Mouse (Mus musculus): ENCODE data around the gene Eif5.
"Not testable (repeated sequence)": the region's sequence is repeated elsewhere in the genome, so short reads cannot be mapped to it uniquely, and the experiment has no call there.

Gene Eif5

DNA sequence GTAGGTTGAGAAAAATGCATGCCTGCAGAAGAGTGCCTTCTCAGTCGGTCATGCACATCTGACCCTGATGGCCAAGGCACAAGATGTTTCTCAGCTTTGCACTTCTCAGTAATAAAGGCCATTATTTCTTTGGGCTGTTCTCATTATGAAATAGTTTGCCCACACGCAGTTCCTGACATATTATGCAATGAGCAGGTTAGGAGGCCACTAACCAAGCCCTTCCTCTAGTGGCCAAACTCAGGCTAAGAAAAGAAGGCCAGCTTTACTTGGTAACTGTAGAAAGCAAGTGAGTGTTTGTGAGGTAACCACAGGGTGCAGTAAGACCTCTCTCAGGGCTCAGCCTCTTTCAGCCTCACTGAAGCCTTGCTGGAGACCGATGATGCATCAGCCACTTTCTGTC is 12.9 kb upstream of the Eif5 start:
- DNase-seq (ENCODE audit: low read depth): no peak

DNA sequence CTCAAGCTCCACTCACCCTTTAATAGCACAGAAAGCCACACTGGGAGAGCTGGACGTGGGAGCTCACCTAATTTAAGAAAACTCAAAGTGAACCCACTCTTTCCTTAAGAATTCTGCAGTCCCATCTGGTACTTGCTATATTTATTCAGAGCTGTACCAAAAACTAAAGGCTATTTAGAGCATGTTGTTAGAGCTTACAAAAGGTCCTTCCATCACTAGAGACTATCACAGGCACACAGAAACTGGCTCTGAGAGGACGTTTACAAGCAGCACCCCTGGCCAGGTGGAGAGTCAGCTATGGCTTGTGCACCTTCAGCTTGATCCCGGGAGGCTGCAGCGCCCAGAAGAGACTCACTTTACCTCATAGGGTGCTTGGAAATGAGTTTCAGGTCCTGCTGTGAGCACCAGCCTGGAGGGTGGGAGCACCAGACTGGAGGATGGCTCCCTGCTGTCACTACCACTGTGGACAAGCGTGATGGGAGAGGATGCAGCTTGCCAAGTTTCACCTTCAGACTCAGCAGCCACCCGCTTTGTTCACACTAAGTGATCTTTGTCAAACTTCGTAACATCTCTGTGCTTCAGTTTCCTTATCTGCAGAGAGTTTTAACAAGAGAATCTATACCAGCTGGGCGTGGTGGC is 10.1 kb upstream of the Eif5 start:
- no peak for DNase-seq (ENCODE audit: low read depth)

DNA sequence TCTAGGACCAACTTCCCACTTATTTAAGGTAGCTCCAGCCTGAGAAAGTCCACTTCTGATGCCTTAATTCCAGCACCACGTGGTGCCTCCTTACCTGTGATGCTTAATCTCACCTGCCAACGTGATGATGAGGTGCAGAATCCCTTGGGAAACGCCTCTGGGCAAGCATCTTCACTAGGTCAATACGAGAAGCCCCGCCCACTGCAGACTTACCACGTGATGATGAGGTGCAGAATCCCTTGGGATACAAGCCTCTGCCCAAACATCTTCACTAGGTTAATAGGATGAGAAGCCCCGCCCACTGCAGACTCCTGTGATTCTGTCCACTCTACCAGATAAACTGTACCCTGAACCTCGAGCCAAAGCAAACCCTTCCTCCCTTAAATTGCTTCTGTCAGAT is 8.6 kb upstream of the Eif5 start:
- DNase-seq (ENCODE audit: low read depth): no peak

DNA sequence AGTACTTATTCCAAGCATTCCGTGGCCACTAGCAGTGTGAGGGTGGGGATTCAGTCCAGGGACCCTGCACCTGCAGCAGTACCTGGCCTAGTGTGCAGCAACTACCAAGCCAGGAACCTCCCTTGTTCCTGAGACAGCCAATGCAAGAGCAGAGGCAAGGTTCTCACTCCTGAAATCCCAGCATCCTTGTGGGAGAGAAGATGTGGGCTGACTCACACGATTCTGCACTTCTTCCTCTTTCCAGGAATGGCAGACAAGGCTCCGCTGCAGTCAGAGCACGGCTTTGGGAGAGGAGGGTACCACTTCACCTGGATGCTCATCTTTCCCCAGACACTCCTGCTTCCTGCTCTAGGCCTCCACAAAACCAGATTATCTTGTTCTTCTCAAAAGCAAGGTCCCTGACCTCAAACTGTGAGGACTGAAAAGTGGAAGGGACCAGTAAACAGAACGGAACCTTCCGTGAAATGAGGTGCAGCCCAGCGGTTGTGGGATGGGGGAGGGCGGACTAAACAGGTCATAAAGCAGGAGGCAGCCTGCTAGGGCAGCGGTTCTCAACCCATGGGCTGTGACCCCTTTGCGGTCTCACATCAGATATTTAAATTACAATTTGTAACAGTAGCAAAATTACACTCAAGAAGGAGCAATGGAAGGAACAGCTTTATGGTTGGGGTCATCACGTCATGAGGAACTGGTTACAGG is 4.6 kb upstream of the Eif5 start:
- DNase-seq (ENCODE audit: low read depth): no peak

DNA sequence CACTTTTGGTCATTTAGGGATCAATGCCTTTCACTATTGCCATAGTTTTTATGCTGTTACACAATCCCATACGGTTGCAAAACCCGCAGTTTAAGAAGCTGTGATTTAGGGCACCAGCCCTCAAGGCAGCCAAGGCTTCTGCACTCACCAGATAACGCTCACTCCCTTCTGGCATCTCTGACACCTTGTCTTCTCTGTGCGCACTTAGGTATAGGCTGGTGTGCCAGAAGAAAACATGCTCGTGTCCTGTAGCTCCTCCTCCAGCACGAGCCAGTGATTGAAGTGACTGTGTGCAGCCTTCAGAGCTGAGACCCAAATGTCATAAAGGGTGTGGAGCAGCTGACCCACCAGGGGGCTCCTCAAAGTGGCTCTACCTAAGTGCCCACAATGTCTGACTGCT is 2.5 kb upstream of the Eif5 start:
- DNase-seq (ENCODE audit: low read depth): no peak

DNA sequence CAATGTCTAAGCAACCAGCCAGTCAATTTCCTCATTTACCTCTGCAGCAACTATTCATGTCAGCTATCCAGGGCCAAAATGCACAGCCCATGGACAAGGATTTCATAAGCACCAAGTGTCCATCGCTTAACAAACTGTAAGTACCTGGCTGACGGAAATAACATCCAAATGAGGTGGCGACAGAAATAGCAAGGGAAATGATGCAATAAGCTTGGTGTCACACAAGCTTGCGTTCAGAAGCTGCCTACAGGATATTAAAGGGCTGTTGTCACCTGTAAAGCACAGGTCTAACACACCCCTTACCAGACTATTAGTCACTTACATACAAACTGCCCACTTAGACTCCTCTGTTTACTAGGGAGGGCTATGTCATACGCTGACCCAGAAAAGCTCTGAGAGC is 2.1 kb upstream of the Eif5 start:
- DNase-seq (ENCODE audit: low read depth): no peak

DNA sequence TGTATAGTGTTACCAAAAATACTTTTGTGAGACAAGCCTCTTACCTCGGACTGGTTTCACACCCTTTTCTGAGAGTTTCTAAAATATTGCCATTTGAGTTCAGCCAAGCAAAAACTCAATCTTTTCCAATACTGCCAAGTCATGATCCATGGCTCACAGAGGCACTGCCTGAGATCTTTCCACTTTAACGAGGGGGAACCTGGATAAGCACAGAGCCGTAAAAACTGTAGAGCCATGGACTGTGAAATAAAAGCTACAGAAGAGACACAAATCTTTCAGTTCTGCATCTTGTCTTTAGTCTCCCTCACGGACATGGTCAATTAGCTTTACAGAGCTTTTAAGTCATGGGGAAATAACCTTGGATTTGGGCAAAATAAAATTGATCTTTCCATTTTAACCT is 1.1 kb upstream of the Eif5 start:
- DNase-seq (ENCODE audit: low read depth): no peak

DNA sequence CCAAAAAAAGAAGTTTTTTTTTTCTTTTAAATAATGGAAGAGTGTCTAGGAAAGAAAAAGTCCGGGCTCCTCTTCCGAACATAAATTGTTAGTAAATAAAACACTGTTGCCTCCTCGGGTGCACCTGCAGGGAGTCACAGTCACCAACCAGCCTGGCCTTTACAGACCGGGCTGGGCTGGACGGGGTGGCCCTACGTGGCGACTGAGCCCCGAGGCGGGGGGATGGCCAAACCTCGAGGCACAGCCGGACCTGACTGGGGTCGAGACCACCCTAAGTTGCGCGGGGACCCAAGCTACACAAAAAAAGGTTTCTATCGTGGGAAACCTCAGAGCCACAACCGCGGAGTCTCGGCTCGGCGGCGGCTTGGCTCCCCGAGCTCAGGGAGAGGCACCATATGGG is 475 bp upstream of the Eif5 start:
- DNase-seq (ENCODE audit: low read depth): no peak

DNA sequence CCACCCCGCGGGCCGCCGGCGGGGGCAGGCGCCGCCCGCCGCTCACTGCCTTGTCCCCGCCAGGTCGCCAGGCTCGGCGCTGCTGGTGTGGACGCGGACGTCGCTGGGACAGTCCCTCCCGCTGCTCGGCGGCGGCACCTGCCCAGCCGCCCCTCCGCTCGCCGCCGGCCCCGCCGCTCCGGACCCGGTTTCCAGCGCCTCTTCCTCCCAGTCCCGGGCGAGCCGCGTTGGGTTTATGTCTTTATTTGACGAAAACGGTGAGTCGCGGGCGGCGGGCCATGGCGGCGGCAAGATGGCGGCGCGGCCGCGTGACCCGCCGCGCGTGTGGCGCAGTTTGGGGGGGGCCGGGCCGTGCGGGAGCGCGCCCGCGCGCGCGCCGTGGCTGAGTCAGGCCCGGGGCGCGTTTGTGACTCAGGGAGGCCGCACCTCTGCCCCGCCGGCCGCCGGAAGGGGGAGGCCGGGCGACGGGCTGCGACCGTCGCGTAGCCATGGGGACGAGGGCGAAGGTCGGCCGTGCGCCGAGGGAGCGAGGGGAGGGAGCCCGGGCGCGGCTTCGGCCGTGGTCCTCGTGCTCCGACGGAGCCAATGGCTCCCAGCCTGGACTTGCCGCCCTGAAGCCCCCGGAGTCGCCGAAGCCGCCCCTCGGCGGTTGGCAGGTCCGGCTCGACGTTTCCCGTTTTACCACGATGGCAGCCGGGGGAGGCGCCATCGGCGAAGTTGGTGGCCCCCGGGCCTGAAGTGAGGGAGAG is 650 bp downstream of the Eif5 start:
- DNase-seq (ENCODE audit: low read depth): peak; percentile 94

DNA sequence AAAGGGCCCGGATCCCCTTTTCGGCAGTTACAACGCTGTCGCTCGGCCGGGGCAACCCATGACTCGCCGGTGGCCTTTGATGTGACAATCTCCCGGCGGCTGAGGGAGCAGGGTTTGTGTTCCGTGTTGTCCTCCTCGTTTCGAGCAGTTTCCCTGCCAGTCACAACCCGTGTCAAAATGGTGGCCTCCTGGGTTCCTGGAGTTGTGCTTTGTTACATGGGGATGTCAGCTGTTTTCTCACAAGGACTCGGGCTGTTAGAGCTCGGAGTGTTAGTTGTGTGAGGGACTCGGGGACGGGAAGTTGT is 1.2 kb downstream of the Eif5 start:
- DNase-seq (ENCODE audit: low read depth): no peak

DNA sequence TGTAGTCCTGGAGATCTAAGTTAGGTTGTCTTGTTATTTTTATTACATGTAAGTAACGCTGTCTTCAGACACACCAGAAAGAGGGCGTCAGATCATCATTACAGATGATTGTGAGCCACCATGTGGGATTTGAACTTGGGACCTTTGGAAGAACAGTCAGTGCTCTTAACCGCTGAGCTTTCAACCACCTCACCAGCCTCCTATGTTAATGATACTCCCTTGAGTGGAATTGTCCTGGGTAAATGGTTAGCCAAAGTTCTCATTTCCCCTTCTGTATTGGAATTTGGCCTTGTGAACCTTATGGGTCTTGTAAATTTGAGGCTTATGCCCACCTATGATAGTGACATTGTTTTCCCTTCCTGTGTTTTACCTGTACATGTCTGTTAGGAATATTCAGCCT is 9.3 kb downstream of the Eif5 start:
- DNase-seq (ENCODE audit: low read depth): no peak

DNA sequence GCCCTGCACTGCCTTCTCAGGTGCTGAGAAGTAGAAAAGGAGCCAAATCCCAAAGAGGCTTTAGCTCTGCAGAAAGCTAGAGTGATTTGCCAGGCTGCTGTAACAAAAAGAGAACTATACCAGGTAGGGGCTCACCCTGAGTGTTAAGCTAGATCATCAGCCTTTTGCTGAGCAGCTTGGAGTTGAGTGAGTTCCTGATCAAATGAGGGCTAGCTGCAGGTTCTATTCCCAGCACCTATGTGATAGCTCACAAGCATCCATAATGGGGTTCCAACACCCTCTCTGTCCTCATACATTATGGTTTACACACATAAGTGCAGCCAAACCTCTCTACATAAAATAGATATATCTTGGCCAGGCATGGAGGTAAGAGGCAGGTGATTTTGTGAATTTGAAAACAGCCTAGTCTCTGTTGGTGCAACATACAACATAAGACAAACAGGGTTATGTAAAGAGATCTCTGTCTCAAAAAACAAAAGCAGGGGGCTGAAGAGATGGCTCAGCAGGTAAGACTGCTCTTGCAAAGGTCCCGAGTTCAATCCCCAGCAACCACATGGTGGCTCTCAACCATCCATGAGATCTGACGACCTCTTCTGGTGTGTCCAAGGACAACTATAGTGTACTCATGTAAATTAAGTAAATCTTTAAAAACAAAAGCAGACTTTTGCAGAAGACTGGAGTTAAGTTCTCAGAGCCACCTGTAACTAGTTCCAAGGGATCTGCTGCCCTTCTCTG is 10.9 kb downstream of the Eif5 start:
- no peak for DNase-seq (ENCODE audit: low read depth)

DNA sequence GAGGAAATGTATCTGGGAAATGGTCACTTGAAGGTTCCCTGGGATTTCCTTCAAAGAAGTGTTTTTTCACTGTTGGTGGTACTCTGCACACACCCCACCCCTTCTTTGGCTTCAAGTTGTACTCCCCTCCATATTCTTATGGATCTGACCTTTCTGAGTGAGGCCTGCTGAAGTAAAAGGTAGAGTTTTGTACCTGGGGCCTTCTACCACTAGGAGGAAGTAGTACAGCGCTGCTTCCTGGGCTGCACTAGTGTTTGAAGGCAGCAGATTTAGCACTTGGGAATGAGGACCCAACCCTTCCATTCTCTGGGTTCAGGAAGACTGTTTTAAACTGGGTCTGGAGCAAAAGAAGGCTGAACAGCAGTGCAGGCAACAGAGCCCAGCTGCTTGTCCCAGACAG is 12.9 kb downstream of the Eif5 start:
- no peak for DNase-seq (ENCODE audit: low read depth)

DNA sequence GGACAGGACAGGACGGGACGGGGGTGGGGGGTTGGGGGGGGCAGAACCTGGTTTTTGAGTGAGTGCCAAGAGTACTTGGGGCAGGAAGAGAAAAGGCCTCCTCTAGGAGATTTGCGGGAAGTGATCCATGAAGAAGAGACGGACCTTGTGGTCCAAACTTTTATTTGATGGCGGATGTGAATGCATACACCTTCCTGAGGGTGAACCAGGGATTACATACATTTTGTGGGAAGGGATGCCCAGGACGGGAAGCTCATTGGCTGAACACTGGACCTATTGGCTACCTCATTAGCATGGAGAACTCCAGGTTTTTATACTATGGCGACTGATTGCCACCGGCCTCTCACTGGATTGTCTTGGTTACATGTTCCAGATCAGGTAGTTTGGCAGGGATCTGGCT is 14.5 kb downstream of the Eif5 start:
- DNase-seq (ENCODE audit: low read depth): no peak

DNA sequence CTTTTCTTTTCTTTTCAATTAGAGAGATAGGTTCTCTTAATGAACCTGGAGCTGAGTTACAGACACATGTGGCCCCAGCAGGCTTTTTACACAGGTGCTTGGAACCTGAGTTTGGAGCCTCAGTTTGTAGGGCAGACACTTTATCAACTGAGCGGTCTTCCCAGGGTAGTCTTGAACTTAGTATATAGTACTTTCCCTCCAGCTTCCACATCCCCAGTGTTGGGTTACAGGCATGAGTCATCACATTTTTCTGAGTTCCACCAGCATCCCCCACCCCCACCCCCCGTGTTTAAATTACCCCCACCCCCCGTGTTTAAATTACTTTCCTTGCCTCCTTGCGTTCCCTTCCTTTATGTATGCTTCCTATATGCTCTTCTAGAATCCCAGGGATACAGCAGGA is 17.5 kb downstream of the Eif5 start:
- DNase-seq (ENCODE audit: low read depth): no peak

DNA sequence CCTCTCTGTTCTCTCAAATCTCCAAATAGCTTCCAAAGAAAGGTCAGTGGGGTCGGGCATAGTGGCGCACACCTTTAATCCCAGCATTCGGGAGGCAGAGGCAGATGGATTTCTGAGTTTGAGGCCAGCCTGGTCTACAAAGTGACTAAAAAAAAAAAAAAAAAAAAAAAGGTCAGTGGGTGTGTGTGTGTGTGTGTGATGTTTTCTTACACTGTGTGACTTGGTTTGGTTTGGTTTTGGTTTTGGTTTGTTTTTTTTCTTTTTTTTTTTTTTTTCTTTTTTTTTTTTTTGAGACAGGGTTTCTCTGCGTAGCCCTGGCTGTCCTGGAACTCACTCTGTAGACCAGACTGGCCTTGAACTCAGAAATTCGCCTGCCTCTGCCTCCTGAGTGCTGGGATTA is 18.1 kb downstream of the Eif5 start:
- DNase-seq (ENCODE audit: low read depth): not testable (repeated sequence)

DNA sequence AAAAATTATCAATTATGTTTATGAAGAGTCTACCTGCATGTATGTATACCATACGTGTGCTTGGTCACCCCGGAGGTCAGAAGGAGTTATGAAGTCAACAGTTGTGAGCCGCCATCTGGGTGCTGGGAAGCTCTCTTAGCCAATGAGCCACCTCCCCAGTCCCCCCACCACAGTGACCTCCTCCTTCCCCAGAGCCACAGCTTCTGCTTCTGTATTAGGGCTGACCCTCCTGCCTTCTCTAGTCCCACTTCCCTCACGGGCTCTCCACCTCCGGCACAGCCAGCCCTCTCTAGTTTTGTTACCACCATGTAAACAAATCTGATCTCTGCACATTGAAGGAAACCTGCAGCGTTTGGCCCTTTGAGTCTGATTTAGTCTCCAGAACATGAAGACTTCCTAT is 19.7 kb downstream of the Eif5 start:
- no peak for DNase-seq (ENCODE audit: low read depth)

DNA sequence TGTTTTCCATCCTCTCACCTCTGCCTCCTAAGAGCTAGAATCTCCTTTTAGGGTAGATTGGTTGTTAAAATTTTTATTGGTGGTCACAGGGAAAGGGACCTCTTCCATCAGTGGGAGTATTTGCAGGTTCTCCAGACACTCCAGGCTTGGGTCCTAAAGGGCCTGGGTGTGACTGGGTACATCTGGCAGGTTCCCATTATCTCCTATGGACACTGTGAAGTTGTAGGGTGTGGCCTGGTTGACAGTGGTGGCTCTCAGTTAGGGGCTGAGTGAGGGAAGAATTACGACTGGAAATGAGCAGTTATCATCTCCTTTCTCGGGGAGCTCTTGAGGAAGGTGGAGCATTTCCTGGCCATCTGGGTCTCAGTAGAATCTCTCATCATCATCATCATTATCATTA is 20.8 kb downstream of the Eif5 start:
- DNase-seq (ENCODE audit: low read depth): no peak

DNA sequence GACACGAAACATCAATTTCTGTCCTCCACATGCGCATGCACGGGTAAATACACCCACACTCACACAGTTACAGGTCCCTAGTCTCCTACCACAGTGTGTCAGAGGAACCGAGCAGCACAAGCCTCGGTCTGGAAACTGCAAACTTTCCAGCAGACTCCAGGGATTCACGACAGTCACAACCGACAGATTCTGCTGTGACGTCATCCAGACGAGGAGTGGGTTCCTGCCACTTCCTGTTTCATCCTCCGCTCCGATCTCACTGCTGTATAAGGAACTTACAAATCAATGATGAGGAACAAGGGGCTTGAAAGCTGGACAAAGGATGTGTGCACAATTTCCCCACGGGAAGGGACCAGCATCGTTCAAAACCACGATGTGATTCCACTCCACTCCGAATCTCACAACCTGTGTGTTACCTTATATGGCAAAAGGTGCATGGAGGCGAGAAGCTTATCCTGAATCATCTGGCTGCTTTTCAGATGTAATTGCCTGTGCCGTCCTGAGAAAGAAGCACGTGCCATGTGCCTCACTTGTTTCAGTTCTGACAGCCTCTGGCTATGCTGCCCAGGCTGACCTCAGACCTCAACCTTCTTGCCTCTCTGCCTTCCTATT is 21.9 kb downstream of the Eif5 start:
- DNase-seq (ENCODE audit: low read depth): peak; percentile 66

DNA sequence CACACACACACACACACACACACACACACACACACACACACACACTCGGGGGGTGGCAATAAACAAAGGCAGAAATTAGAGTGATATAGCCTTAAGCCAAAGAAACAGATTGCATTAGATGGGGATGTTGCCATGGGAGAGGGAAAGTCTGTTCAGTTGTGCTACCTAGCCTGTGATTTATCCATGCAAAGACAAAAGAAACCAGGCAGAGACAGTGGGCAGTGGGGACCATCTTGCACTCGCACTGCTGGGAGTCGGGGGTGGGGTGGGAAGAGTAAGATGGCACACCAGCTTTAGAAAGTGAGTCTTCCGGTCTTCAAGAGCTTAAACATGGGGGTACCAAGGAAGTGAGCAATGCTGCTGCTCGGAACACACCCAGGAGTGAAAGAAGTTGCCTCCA is 22.5 kb downstream of the Eif5 start:
- DNase-seq (ENCODE audit: low read depth): no peak

DNA sequence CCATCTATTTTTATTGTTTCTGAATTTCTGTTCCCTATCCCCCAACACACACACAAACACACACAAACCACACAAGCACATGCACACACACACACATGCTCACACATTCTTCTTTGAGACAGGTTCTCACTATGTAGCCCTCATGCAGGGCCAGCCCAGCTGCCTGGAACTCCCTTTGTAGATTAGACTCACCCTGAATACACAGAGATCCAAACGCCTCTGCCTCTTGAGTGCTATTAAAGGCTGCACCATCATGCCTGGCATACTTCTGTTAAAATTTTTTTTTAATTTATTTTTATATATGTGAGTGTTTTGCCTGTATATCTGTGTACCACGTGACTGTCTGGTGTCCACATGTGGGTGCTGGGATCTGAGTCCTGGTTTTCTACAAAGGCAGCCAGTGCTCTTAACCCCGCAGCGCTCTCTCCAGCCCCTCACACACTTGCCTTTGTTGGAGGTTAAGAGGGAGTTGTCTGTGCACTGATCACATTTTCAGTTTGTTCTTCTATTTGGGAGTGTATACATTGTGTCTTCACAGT is 24.5 kb downstream of the Eif5 start:
- no peak for DNase-seq (ENCODE audit: low read depth)

DNA sequence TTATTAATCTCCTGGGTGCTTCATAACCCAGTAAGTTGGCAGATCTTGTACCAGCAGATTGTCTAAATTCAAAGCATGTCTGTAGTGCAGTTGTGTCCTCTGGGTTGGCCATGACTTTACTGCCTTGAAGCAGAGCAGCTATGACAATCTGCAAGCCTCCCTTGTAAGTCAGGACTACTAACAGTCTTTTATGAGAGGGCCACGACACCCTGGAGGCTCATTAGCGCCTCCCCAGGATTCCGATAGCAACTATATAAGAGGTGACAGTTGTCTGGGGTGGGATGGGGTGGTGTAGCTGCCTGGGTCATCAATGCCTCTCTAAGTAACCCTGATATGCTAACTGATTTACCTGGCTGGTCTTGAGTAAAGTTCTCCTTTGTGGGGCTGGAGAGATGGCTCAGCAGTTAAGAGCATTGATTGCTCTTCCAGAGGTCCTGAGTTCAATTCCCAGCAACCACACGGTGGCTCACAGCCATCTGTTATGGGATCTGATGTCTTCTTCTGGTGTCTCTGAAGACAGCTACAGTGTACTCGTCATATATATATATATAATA is 25.3 kb downstream of the Eif5 start:
- DNase-seq (ENCODE audit: low read depth): no peak
